Mouse (Mus musculus): Measurements from ENCODE around the gene Slc25a45.

DNA sequence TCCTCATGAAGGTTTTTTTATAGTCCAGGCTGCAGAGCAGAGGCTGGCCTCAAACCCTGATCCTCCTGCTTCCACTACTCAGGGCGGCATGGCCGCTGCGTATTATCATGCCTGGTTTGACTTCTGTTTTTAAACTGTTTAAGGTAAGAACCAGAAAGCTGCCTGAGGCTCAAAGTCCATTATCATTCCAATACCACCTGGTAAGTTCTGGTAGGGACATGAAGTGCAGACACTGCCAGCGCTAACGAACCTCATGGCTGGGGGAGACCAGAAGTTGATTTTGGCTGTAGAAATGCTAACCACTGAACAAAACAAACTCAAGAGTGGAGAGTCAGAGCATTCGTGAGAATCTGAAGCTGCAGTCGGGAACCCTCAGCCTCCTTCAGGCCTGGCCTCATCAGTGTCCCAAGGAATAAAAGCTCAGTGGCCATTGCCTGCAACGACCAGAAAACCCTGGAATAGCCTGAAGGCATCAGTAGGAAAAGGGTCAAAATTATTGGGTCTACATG lies 41.6 kb upstream of the Slc25a45 start:
- TF ChIP-seq POLR2A (IDR thresholded peaks at IDR 0.05; ENCODE audit: insufficient read depth, low read depth, low read length) (no peak), CTCF (IDR thresholded peaks at IDR 0.05; ENCODE audit: insufficient read depth, low read depth, low read length) (no peak)
